Mouse (Mus musculus) urinary bladder, postnatal 25 days (tissue): Measurements from ENCODE around the gene Hps5.
A peak's percentile ranks its signal among the peaks of the same experiment; 100 is the strongest.

Source experiments
- DNase-seq: peaks from one replicate; pipeline ENCODE4 v3.0.0; 2022; ENCODE audit warnings: low spot score

The Hps5 gene

DNA sequence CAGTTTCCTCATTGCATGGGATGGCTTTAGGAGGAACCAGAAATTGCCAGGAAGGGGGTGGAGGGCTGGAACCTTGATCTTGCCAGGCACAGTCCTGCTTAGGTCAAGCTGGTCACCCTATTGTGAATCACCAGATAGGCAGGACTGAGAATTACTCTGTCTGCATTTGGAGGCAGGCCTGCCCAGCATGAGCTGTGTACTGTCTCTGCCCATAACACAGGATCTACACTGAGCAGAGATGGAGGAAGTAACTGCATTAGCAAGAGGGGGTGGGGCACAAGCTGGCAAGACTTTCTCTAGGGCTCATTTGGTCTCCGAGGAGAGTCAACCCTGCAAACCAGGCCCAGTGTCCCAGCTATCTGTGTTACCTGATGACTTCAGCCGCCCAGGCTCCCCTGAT is 60.9 kb downstream of the Hps5 start:
- no peak for DNase-seq

DNA sequence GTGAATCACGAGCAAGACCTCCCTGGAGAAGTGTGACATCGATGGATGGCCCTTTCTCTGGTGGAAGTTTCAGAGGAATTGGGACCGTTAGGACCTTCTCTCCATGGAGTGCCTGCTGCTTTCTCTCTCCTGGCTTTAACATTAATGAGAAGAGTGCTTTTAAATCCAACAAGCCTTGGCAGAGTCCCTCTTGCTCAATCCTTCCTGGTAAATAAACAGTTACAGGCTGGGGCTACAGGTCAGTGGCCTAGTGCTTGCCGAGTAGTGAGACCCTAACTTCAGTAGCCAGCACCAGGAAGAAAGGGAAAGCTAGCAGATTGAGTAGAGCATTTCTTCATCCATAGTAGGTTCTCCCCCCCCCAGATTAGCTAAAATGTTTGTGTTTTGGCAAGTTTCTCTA is 63.4 kb downstream of the Hps5 start, which contains the start of gene Saa4:
Gene Saa4 (minus strand): TSS at position 146 of the 400 bp plus-strand sequence.
- DNase-seq: no peak

DNA sequence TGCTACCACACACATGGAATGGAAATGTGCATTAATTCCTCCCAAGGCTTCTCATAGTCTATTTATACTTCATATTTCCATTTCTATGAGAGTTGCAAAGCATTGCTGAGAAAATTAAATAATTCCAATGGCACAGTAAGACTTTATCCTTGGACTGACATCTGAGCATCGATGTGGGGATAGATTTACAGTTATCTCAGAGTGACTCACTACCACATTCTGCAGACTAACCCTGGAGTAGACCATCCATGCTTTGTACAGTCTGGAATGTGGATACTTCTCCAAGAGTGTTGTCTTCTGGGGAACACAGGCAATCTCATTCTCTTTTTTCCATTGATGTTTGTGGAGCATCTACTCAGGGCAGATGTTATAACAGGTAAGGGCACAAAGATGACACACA is 68.3 kb downstream of the Hps5 start:
- no peak for DNase-seq

DNA sequence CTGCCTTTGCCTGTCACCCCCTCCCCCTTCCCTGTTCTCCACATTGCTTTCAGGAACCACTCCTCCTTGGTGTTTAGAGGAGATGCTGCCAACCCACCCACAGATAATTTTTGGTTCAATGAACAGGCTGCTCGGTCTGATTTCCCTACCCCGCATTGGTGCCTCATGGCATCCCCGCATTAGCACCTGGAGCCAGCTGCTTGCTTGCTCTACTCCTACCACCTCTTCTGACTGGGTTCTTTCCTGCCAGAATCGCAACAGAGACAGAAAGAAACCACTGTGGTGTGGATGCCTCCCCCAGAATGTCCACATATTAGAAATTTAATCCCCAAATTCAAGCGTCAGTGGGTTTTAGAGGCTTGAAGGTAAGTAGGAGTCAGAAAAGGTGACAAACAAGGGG is 71.5 kb downstream of the Hps5 start:
- DNase-seq: no peak

DNA sequence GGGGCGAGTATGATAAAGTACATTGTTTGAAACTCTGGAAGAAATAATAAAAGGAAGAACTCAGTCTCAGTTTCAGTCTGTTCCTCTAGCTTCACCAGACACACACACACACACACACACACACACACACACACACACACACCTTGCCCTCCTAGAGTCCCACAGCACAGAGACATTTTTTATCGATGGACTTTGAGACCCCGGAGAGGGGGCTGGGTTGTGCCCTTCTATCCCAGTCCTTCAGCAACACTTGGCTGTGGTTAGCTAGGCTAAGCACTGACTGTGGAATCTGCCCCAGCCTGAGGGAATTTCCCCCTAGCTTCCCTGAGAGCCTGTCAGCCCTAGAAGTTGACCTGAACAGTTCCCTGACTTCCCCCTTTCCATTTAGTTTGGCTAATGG is 72.0 kb downstream of the Hps5 start:
- DNase-seq: no peak

DNA sequence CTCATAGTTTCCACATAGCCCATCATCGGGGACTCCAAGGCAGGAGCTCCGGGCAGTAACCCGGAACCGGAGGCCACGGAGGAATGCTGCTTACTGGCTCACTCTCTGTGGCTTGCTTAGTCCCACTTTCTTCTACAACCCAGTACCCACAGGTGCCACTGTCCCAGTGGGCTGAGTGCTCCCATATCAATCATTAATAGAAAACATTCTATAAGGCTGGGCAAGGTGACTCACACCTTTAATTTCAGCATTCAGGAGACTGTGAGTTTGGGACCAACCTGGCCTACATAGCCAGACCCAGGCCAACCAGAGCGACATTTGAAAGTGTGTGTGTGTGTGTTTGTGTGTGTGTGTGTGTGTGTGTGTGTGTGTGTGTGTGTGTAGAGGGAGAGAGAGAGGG is 72.5 kb downstream of the Hps5 start:
- no peak for DNase-seq

DNA sequence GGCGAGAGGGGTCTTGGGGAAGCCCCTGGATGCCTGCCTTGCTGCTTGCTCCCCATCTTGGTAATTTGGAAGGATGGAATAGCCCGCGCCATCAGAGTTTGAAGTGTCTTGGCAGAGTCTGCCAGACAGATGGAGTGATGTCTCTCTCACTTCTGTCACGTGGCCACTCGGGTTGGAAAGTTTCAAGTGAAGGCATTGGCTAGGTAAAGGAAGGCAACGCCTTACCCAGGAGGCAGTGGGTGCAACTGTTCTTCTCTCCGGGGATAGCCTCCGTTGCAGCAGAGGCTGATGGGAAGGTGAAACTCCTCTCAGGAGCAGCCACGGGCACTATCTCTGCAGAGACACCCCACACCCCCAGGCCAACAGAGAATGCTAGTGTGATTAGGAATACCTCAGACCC is 75.4 kb downstream of the Hps5 start:
- no peak for DNase-seq

DNA sequence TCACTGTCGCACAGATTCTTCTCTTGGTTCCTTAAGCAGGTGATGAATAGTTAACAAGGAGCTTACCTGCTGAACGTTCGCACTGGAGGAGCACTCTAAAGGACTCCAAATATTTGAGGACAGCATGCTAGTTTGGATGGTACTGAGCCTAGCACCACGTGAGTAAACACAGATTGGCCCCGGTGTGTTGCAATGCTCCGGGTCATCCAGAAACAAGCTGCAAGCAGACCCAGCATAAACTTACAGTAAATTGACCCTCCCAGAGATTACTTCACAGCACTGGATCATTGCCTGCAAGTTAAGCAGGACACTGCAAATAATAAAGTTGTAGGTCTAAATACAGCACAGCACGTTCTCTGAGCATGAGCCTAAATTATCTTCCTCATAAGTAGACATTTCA is 76.3 kb downstream of the Hps5 start:
- DNase-seq: peak; percentile 26

DNA sequence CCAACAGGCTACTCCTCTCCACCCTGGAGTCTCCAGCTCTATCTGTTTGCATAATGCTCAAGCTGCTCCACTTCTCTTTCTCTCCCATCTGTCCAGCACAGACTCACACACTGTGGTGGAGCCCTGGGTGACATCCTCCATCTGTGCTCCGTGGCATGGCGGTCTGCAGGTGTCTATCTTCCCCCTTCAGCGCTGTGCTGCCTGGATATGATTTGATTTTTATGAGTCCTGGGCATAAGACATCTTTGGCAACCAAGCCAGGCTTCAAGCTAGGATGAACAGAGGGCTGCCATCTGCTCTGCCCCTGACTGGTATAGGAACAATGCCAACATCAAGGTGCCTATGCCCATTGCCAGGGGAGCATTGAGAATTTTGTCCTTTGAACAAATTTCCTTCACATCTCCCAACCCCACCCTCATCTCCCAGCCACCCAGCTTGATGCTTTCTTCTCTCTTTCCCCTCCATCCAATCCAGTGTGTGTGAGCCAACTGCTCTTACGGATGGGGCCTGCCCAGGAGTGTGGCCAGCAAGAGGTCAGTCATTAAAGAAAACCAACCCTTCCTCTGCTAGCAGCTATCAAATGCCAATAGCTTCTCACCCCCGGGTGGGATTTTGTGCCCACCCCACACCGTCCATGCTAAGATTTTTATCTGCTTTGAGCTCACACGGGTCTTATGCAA is 77.1 kb downstream of the Hps5 start:
- DNase-seq: no peak

DNA sequence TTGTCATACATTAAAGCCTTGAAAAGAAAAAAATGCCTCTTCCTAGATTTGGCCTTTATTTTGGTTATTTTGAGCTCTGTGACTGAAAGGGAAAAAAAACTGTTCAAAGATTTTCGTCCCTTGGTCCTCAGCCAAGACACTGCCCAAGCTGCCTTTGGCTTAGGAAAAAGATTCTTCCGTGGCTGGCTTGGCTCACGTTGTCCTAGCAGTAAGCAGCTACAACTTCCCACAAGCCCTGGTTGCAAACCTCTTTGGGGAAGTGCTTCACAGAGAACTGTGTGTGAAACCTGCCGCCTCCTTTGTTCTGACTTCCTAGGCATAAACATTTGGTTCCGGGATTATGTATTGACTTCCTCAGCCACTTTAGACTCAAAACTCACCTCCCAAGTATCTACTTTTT is 79.0 kb downstream of the Hps5 start:
- no peak for DNase-seq

DNA sequence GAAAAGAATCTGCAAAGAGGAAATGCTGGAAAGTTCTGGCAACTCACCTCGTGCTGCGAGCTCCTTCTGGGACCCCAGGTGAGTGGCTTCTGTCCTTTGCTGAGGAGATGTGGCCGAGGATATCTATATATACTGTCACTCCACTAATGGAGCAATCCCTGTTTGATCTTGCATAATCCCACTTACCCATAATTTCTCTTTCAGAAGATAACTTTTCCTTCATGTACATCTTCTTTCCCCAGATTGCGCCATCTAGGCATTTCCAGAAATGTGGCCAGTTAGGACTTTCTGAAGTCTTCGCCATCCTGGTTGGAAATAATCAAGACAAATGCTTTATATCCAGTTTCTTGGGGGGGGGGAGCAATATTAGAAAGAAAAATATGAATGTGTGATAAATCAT is 80.3 kb downstream of the Hps5 start, which contains the start of gene Saa3:
Gene Saa3 (minus strand): TSS at position 101 of the 400 bp plus-strand sequence.
- DNase-seq: no peak

DNA sequence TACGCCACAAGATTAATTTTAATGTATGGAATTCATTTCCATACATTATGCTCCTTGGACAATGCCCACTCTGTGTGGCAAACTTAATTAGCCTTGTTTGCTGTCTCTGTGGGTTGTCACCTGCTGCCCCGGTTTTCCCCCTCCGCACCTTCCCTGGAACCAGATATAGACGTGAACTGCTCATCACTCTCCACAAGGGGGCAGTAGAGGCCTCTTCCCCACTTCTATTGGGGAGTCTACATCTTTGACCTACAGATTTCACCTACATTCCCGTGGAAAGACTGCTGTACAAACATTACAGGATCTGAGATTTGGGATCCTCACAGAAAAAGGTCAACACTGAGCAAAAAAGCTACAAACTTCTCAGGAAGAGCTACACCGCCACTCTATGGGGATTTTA is 81.3 kb downstream of the Hps5 start:
- peak; percentile 60 for DNase-seq

DNA sequence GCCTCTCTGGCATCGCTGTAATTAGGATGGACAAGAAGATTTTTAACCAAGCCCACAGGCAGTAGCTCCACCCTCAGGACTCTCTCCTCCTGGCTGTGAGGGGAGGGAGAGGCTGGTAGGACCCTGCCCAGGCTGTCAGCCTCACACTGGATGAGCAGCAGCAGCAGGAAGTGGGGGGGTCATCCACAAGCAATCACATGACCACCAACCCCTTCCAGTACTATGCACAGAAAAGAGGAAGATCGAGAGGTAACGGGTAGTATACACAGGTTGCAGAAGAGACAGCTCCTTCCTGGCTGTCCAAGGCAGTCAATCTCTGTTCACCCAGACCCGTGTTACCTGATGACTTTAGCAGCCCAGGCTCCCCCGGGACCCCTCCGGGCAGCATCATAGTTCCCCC is 83.6 kb downstream of the Hps5 start:
- DNase-seq: no peak
